Mouse (Mus musculus): ENCODE measurements around the gene Mrap2. TPM values are rescaled to one million over a fixed set of nuclear protein-coding genes. Genes with fewer than 3 reads are reported as not detected.

Gene Mrap2
- total RNA-seq, 2 experiments from 2014 or later = 0.18 to 0.33 TPM

DNA sequence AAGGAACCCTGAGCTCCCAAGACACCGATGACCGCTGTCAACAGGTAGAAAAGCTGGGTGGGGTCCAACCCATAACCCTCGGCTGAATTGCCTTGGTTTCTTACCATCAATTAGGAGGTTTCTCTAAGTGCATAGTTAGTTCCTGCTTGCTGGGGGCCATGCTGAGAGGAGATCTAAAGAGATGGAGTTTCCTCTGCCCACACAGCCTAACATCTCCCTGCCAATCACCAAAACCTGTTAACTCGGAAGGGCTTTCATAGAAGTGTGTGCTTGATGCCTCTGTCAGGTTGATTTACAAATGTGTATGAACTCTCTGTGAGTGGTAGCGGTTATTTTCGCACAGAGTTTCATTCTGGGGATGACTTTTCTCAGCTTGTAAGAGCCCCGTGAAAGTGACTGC lies 34.4 kb downstream of the Mrap2 start:
- no peak for DNase-seq (ENCODE audit: low spot score)

- no peak for DNase-seq (ENCODE audit: low spot score)
These were observed 38.1 kb downstream of the Mrap2 start for GRCm38 (mm10) chr9:87182231-87182630.

GRCm38 (mm10) chr9:87187336-87187735 lies 43.2 kb downstream of the Mrap2 start:
- no peak for DNase-seq (ENCODE audit: low spot score)

GRCm38 (mm10) chr9:87193721-87194120 lies 49.6 kb downstream of the Mrap2 start:
- no peak for DNase-seq (ENCODE audit: low spot score)

- DNase-seq (ENCODE audit: low spot score) = no peak
These were observed 53.2 kb downstream of the Mrap2 start for GRCm38 (mm10) chr9:87197277-87197676.

DNA sequence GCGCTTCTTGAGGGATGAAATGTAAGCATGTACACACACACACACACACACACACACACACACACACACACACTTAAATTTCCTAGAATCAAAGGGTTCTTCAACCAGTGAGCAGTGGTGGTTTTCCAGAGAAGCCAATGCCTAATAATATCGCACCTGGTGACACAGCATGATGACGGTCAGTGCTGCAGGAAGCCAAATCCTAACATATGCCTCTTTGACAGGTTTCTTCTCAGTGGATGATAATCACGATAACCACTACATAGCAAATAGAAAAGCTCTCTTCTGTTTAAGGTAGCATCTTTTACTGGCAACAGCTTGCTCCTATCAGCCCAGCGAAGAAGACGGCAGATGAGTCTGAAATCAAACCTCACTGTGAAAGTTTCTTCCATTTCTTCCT lies 53.9 kb downstream of the Mrap2 start:
- no peak for DNase-seq (ENCODE audit: low spot score)

- no peak for DNase-seq (ENCODE audit: low spot score)
These were observed 56.3 kb downstream of the Mrap2 start for GRCm38 (mm10) chr9:87200426-87200825.

DNA sequence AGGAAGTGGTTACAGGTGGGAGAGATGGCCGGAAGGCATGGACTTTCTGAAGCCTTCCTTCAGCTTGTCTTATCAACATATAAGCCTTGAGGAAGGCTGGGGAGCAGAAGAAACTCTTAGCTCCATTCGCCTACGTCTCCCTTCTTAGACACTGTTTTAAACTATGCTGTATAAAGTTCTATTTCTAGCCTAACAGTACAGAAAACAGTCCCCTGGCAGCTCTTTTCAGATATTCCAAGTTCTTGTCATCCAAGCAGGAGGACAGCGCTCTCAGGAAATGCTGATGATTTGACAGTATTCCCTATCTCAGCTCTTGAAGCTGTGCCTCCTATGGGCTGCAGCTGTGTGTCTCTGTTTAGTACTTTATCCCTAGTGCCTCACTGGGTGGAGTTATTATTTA lies 56.8 kb downstream of the Mrap2 start:
- no peak for DNase-seq (ENCODE audit: low spot score)

DNA sequence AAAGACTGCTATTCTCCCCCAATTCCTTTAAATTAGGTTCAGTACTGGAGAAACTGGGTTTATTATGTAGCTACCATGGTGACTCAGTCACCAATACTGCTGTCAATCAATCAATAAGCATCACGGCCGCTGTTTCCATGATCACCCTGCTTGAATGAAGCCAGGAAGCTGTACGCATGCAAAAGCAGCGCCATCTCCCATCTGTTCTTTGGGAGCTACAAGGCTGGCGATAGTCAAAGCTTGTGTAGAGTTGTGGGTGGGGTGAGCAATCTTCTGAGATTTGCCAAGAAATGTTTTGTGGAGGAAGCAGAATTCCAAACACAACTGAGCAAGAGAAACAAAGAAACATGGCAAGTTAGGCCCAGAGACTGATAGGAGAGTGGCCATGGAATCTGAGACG lies 58.3 kb downstream of the Mrap2 start:
- no peak for DNase-seq (ENCODE audit: low spot score)

DNA sequence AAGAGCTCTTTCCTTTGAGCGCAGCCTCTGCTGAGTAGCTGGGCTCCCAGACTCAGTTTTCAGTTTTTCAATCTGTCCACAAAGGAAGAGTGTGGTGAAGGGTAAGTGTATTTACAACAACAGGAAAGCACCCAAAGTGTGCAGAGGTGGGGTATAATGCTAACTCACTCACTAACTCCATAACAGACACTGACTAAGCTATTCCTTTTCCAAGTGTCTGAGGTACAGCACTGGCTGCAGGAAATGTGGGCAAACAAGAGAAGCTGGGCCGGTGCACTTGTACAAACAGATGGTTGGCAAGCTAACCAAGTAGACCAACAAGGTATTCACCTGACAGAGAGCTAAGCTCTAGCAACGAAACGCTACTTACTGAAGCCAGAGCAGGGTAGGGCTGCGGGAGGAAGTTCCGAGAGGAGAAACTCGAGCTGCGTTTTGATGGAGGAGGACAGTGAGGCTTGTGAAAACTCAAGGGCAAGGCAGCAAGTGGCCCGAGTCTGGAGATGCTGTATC lies 66.8 kb downstream of the Mrap2 start:
- DNase-seq (ENCODE audit: low spot score) = no peak

DNA sequence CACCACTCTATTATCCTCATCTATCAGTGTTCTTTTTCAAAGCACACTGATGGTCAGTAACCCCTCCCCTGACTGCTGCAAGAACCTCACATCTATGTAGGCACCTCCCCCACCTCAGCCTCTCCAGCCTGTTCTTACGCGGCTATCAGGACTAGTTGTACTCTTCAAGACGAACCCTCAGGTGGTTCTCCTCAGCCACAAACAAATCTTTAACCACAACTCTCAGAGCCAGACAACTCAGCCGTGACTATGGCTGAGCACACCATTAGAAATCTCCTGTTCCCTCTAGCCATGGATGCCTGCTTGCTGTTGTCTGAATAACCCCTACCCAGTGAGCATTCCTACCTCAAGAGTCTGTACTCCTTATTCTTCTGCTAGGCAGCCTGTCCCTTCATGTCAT lies 69.1 kb downstream of the Mrap2 start:
- no peak for DNase-seq (ENCODE audit: low spot score)

Other genes with a start within 250 kb of the Mrap2 start
- not detected for gene Ripply2, start 128.8 kb upstream of the Mrap2 start, total RNA-seq (2021)
- 10 to 100 TPM; 25.7 to 26.5 TPM for gene Cyb5r4, start 122.3 kb upstream of the Mrap2 start, total RNA-seq (2021)
- 1 to 10 TPM; 1.4 to 1.8 TPM for gene Cep162, start 111.2 kb downstream of the Mrap2 start, total RNA-seq (2021)